Mouse (Mus musculus) liver, postnatal 0 days (tissue): ENCODE results near the gene Foxo4. TPM values are rescaled to one million over a fixed set of nuclear protein-coding genes. Genes with fewer than 3 reads are reported as not detected.

ENCODE experiments used
- ATAC-seq: fragments of 200-750 bp; cut with Nextera tagmentation; 2 replicates; pipeline ENCODE4 v1.8.0; 2017; ENCODE audit warnings: mild to moderate bottlenecking, moderate library complexity
- DNase-seq: peaks from one replicate; pipeline ENCODE4 v3.0.0-alpha.2; 2016
- H3K27ac ChIP-seq: fragments of 300-500 bp; sonication (generic); 2 replicates; pipeline ENCODE4 v1.5.1; 2014; ENCODE audit warnings: antibody characterized with exemption, moderate library complexity, mild to moderate bottlenecking, low read depth
- H3K27me3 ChIP-seq: fragments of 300-500 bp; sonication (generic); 2 replicates; pipeline ENCODE4 v1.6.1; 2014; ENCODE audit warnings: low read length, control low read depth, mixed read lengths; ENCODE audit not compliant: insufficient read depth
- H3K36me3 ChIP-seq: fragments of 300-500 bp; sonication (generic); replicated peaks from 2 replicates; pipeline ENCODE4 v1.6.1; 2014; ENCODE audit warnings: mild to moderate bottlenecking, control low read depth, low read length, moderate library complexity, mixed read lengths; ENCODE audit not compliant: insufficient read depth
- H3K4me1 ChIP-seq: fragments of 300-500 bp; sonication (generic); 2 replicates; pipeline ENCODE4 v1.6.1; 2014; ENCODE audit warnings: antibody characterized with exemption, mild to moderate bottlenecking, control low read depth; ENCODE audit not compliant: insufficient read depth
- H3K4me2 ChIP-seq: fragments of 300-500 bp; sonication (generic); 2 replicates; pipeline ENCODE4 v1.6.1; 2014; ENCODE audit warnings: low read depth, mild to moderate bottlenecking, low read length, moderate library complexity, mixed read lengths
- H3K4me3 ChIP-seq: fragments of 300-500 bp; sonication (generic); 2 replicates; pipeline ENCODE4 v1.5.1; 2014; ENCODE audit warnings: low read depth, low read length
- H3K9ac ChIP-seq: fragments of 300-500 bp; sonication (generic); replicated peaks from 2 replicates; pipeline ENCODE4 v1.6.1; 2014; ENCODE audit warnings: mild to moderate bottlenecking, moderate library complexity
- H3K9me3 ChIP-seq: fragments of 300-500 bp; sonication (generic); 2 replicates; pipeline ENCODE4 v1.6.1; 2016; ENCODE audit warnings: mild to moderate bottlenecking, control low read depth, low read length, mixed read lengths
- CTCF ChIP-seq: sonication (generic); IDR thresholded peaks from 2 replicates; pipeline ENCODE4 v1.5.1; 2016; ENCODE audit warnings: antibody characterized with exemption, low read depth
- EP300 ChIP-seq: IDR thresholded peaks from 2 replicates; pipeline ENCODE4 v1.6.1; 2016; ENCODE audit warnings: antibody characterized with exemption, low read depth, mild to moderate bottlenecking
- WGBS: fragments of 180-500 bp; shearing (Covaris S2); extraction: QIAGEN DNeasy Blood & Tissue Kit; methylation state at CpG from one replicate; pipeline ENCODE4 v1.1.7; 2014; ENCODE audit not compliant: insufficient replicate concordance; 5-methylcytosine and 5-hydroxymethylcytosine counted together
- polyA plus RNA-seq: library from polyadenylated mRNA; unstranded; fragments of >200 nt; fragmentation: Nextera tagmentation; extraction: Ambion mirVana; gene quantifications from 2 replicates; pipeline ENCODE4 v1.2.1, GENCODE M21; 2015

The Foxo4 gene
- polyA plus RNA-seq, 1 experiment from 2014 or later: 1.00 TPM

- Histone ChIP-seq H3K4me3 (no peak overlapping the region), H3K36me3 (peaks cover 5% of the 10 kb centered on the region), H3K4me1 (peaks cover 4% of the 10 kb centered on the region; the same call in 1 of the 2 replicates), H3K27me3 (no peaks in the 10 kb centered on the region), H3K9me3 (no peaks in the 10 kb centered on the region), H3K27ac (no peak overlapping the region), H3K9ac (no peak overlapping the region), H3K4me2 (no peak overlapping the region)
- TF ChIP-seq EP300: no peak
- no peak for TF ChIP-seq CTCF
- ATAC-seq (no peak), DNase-seq (peak; percentile 20)
- WGBS: 43% methylated on average over 11 of the region's 13 CpGs
Measured at GRCm38 (mm10) chrX:101260441-101261325, 6.4 kb downstream of the Foxo4 start.

GRCm38 (mm10) chrX:101263892-101264291 lies 9.6 kb downstream of the Foxo4 start, which contains the start of gene Gm614:
Gm614 (minus strand) TSS chrX:101263992.
- peaks cover 4% of the 10 kb centered on the region; the same call in 1 of the 2 replicates for H3K4me1 ChIP-seq
- no peak for ATAC-seq
- WGBS: 57% methylated on average over 1 of the region's 1 CpGs

GRCm38 (mm10) chrX:101266631-101267030 lies 12.3 kb downstream of the Foxo4 start:
- no peak overlapping the region for H3K27ac ChIP-seq

More at GRCm38 (mm10) chrX:101263892-101264291, 9.6 kb downstream of the Foxo4 start, which contains the start of gene Gm614:
- no peak for TF ChIP-seq CTCF
- TF ChIP-seq EP300: no peak
- no peak for DNase-seq
- Histone ChIP-seq H3K27me3 (no peaks in the 10 kb centered on the region), H3K9me3 (no peaks in the 10 kb centered on the region), H3K9ac (no peak within 1 kb of the TSS), H3K36me3 (no peaks in the 10 kb centered on the region), H3K4me2 (no peak within 1 kb of the TSS), H3K27ac (no peak within 1 kb of the TSS), H3K4me3 (no peak within 1 kb of the TSS)

GRCm38 (mm10) chrX:101268025-101268754 lies 13.9 kb downstream of the Foxo4 start, which contains the start of gene Il2rg:
Il2rg (minus strand) TSS chrX:101268255.
- no peak for DNase-seq
- H3K9ac ChIP-seq: no peak within 1 kb of the TSS
- peak; percentile 40; the same call in 1 of the 2 replicates for ATAC-seq
- TF ChIP-seq CTCF (no peak), EP300 (no peak)
- no peaks in the 10 kb centered on the region for H3K9me3 ChIP-seq
- H3K4me1 ChIP-seq: no peaks in the 10 kb centered on the region
- no peaks in the 10 kb centered on the region for H3K27me3 ChIP-seq
- peak within 1 kb of the TSS; percentile 52 for H3K4me2 ChIP-seq
- H3K36me3 ChIP-seq: no peaks in the 10 kb centered on the region
- no peak within 1 kb of the TSS for H3K27ac ChIP-seq
- WGBS: 41% methylated on average over 5 of the region's 5 CpGs
- H3K4me3 ChIP-seq: peak within 1 kb of the TSS; percentile 17; the same call in 1 of the 2 replicates

More at GRCm38 (mm10) chrX:101266631-101267030, 12.3 kb downstream of the Foxo4 start:
- Histone ChIP-seq H3K9ac (no peak overlapping the region), H3K27me3 (no peaks in the 10 kb centered on the region), H3K4me1 (no peaks in the 10 kb centered on the region), H3K4me3 (no peak overlapping the region), H3K9me3 (no peaks in the 10 kb centered on the region), H3K36me3 (no peaks in the 10 kb centered on the region), H3K4me2 (0 out of 2 replicates have a peak overlapping the region, but pooled peaks have one; percentile 52)
- DNase-seq: no peak
- no peak for TF ChIP-seq CTCF
- TF ChIP-seq EP300: no peak
- WGBS: 82% methylated on average over 6 of the region's 6 CpGs
- ATAC-seq: no peak

GRCm38 (mm10) chrX:101268755-101269124 lies 14.4 kb downstream of the Foxo4 start, which contains the start of gene Gm20489:
Gm20489 (minus strand) TSS chrX:101269023.
- H3K4me3 ChIP-seq: peak within 1 kb of the TSS; percentile 17; the same call in 1 of the 2 replicates
- ATAC-seq (no peak), DNase-seq (no peak)
- peak within 1 kb of the TSS; percentile 52 for H3K4me2 ChIP-seq
- no peak within 1 kb of the TSS for H3K9ac ChIP-seq
- 40% methylated on average over 3 of the region's 3 CpGs for WGBS
- no peak within 1 kb of the TSS for H3K27ac ChIP-seq
- H3K27me3 ChIP-seq: no peaks in the 10 kb centered on the region
- H3K36me3 ChIP-seq: no peaks in the 10 kb centered on the region
- no peaks in the 10 kb centered on the region for H3K4me1 ChIP-seq
- no peaks in the 10 kb centered on the region for H3K9me3 ChIP-seq
- TF ChIP-seq EP300 (no peak), CTCF (no peak)

GRCm38 (mm10) chrX:101273410-101273809 lies 19.1 kb downstream of the Foxo4 start:
- H3K4me2 ChIP-seq: peak overlapping the region; percentile 73
- H3K27ac ChIP-seq: 0 out of 2 replicates have a peak overlapping the region, but pooled peaks have one; percentile 7
- peak overlapping the region; percentile 69 for H3K4me3 ChIP-seq
- no peaks in the 10 kb centered on the region for H3K9me3 ChIP-seq
- TF ChIP-seq CTCF (no peak), EP300 (no peak)
- no peak for DNase-seq
- no peaks in the 10 kb centered on the region for H3K27me3 ChIP-seq
- peak overlapping the region; percentile 79 for H3K9ac ChIP-seq
- no peaks in the 10 kb centered on the region for H3K4me1 ChIP-seq
- no peak for ATAC-seq
- WGBS: 34% methylated on average over 6 of the region's 6 CpGs
- H3K36me3 ChIP-seq: peaks cover 18% of the 10 kb centered on the region
